Mouse (Mus musculus) hindbrain, embryonic 15.5 days (tissue): ENCODE measurements around the gene Gm5615. TPM values are rescaled to one million over a fixed set of nuclear protein-coding genes. Genes with fewer than 3 reads are reported as not detected.

Source experiments
- ATAC-seq: fragments of 200-750 bp; cut with Nextera tagmentation; 2 replicates; pipeline ENCODE4 v1.8.0; 2017; ENCODE audit warnings: low read depth, moderate number of reproducible peaks, moderate TSS enrichment; ENCODE audit not compliant: low FRiP score
- H3K27ac ChIP-seq: fragments of 300-500 bp; sonication (generic); replicated peaks from 2 replicates; pipeline ENCODE4 v1.5.1; 2015; ENCODE audit warnings: mild to moderate bottlenecking, inconsistent platforms
- H3K27me3 ChIP-seq: fragments of 300-500 bp; sonication (generic); 2 replicates; pipeline ENCODE4 v1.6.1; 2015; ENCODE audit warnings: control low read depth, inconsistent platforms
- H3K36me3 ChIP-seq: fragments of 300-500 bp; sonication (generic); 2 replicates; pipeline ENCODE4 v1.6.1; 2015; ENCODE audit warnings: control low read depth, inconsistent platforms
- H3K4me1 ChIP-seq: fragments of 300-500 bp; sonication (generic); replicated peaks from 2 replicates; pipeline ENCODE4 v1.6.1; 2015; ENCODE audit warnings: control low read depth, inconsistent platforms
- H3K4me2 ChIP-seq: fragments of 300-500 bp; sonication (generic); 2 replicates; pipeline ENCODE4 v1.6.1; 2015; ENCODE audit warnings: moderate library complexity, mild to moderate bottlenecking, inconsistent platforms
- H3K4me3 ChIP-seq: fragments of 300-500 bp; sonication (generic); 2 replicates; pipeline ENCODE4 v1.5.1; 2015; ENCODE audit warnings: mild to moderate bottlenecking, inconsistent platforms
- H3K9ac ChIP-seq: fragments of 300-500 bp; sonication (generic); 2 replicates; pipeline ENCODE4 v1.6.1; 2015; ENCODE audit warnings: inconsistent platforms
- H3K9me3 ChIP-seq: fragments of 300-500 bp; sonication (generic); 2 replicates; pipeline ENCODE4 v1.6.1; 2016; ENCODE audit warnings: control low read depth, inconsistent platforms
- WGBS: fragments of 180-500 bp; shearing (Covaris S2); methylation state at CpG from one replicate; pipeline ENCODE4 v1.1.7; 2015; 5-methylcytosine and 5-hydroxymethylcytosine counted together
- polyA plus RNA-seq: library from polyadenylated mRNA; unstranded; fragments of >200 nt; fragmentation: Nextera tagmentation; extraction: Ambion mirVana; gene quantifications from 2 replicates; pipeline ENCODE4 v1.2.1, GENCODE M21; 2015

Gm5615 gene
- not detected in 2 replicates for polyA plus RNA-seq

DNA sequence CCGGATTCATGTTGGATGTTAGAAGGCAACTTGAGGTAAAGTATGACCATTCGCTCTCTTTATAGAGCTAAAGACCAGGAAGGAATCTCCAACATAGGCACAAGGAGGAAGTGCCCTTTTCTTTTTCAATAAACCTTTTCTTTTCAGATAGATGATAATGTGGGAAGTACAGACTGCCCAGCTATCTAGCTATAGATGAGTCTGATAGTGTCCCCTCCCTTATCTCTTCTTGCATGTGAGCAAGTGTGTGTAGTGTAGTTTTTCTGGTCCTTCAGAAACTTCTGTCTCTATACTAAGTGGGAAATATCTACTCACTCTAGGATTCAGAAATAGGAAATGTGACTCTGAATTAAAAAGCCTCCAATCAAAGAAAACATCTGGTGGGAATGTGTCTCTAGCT is at the start of gene Gm5615:
Gm5615 (minus strand) TSS at position 101 of the 400 bp plus-strand sequence.
- H3K36me3 ChIP-seq = no peaks in the 10 kb centered on the region
- WGBS = 87% methylated on average over 2 of the region's 2 CpGs
- no peak within 1 kb of the TSS for H3K4me3 ChIP-seq
- H3K9ac ChIP-seq = no peak within 1 kb of the TSS
- no peaks in the 10 kb centered on the region for H3K4me1 ChIP-seq
- H3K9me3 ChIP-seq = 0 out of 2 replicates have a peak, but pooled peaks cover 2% of the 10 kb centered on the region
- H3K27me3 ChIP-seq = no peaks in the 10 kb centered on the region
- ATAC-seq = no peak
- H3K27ac ChIP-seq = no peak within 1 kb of the TSS
- H3K4me2 ChIP-seq = no peak within 1 kb of the TSS

- Histone ChIP-seq H3K36me3 (no peaks in the 10 kb centered on the region), H3K27me3 (no peaks in the 10 kb centered on the region), H3K9me3 (peaks cover 3% of the 10 kb centered on the region; the same call in 1 of the 2 replicates), H3K9ac (no peak within 1 kb of the TSS), H3K4me2 (no peak within 1 kb of the TSS), H3K4me1 (no peaks in the 10 kb centered on the region), H3K4me3 (no peak within 1 kb of the TSS), H3K27ac (no peak within 1 kb of the TSS)
- no peak for ATAC-seq
- WGBS = 62% methylated on average over 1 of the region's 1 CpGs
Observed at GRCm38 (mm10) chr9:36582535-36582934, 40.8 kb upstream of the Gm5615 start, which contains the start of gene Gm17689. Gene Gm17689 (minus strand): TSS chr9:36582635.

GRCm38 (mm10) chr9:36504211-36504610 is 37.6 kb downstream of the Gm5615 start:
- H3K36me3 ChIP-seq = no peaks in the 10 kb centered on the region
- no peak overlapping the region for H3K9ac ChIP-seq
- no peak overlapping the region for H3K4me3 ChIP-seq
- no peaks in the 10 kb centered on the region for H3K4me1 ChIP-seq
- no peak overlapping the region for H3K27ac ChIP-seq
- H3K9me3 ChIP-seq = peaks cover 8% of the 10 kb centered on the region; the same call in 1 of the 2 replicates
- H3K27me3 ChIP-seq = no peaks in the 10 kb centered on the region
- WGBS = 85% methylated on average over 5 of the region's 5 CpGs
- ATAC-seq = no peak
- H3K4me2 ChIP-seq = no peak overlapping the region

GRCm38 (mm10) chr9:36495824-36496223 is 45.9 kb downstream of the Gm5615 start:
- Histone ChIP-seq H3K9me3 (peaks cover 5% of the 10 kb centered on the region; the same call in 1 of the 2 replicates), H3K36me3 (no peaks in the 10 kb centered on the region), H3K27ac (no peak overlapping the region), H3K4me2 (no peak overlapping the region), H3K27me3 (no peaks in the 10 kb centered on the region), H3K9ac (no peak overlapping the region), H3K4me1 (no peaks in the 10 kb centered on the region), H3K4me3 (no peak overlapping the region)
- no peak for ATAC-seq
- WGBS = 44% methylated on average over 1 of the region's 1 CpGs

DNA sequence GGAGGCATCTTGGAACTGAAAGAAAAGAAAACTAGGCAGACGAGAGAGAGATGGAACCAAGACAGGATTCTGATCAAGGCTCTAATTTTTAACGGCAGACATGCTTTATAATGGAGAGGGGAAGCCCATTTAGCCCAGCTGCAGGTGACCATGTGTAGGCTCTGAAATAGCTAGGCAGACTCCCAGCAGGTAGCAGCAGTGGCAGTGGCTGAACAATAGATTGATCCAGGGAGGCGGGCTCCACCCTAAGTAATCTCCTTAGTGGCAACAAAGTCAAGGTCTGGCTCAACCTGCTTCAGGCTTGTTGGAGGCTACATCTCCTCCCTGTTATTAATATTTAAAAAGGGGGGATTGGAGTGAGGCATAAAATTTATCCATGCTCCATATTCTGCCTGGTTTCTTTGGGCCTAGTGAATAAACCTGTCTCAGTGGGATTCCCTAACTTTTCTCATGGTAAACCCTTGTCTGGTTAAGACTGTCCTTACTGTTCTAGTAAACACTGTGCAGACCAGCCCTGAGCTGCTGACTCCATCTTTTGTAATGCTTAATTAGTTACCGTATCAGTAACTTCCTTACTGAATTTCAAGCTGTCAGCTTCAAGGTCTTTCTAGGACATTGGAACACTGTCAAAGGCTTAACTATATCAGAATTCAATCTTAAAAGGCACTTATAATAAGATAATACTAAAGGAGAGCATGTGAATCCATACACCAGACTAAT is 47.1 kb downstream of the Gm5615 start:
- H3K4me3 ChIP-seq = no peak overlapping the region
- WGBS = 85% methylated on average over 4 of the region's 4 CpGs
- H3K36me3 ChIP-seq = no peaks in the 10 kb centered on the region
- ATAC-seq = no peak
- no peaks in the 10 kb centered on the region for H3K27me3 ChIP-seq
- H3K27ac ChIP-seq = no peak overlapping the region
- H3K4me1 ChIP-seq = no peaks in the 10 kb centered on the region
- peaks cover 5% of the 10 kb centered on the region; the same call in 1 of the 2 replicates for H3K9me3 ChIP-seq
- H3K9ac ChIP-seq = no peak overlapping the region
- no peak overlapping the region for H3K4me2 ChIP-seq

Other genes with a start within 250 kb of the Gm5615 start
- not detected in 2 replicates for gene Gm7257, start 110.1 kb downstream of the Gm5615 start, polyA plus RNA-seq
- gene Gm9513, start 66.3 kb downstream of the Gm5615 start, polyA plus RNA-seq = not detected in 2 replicates
- gene Gm17689, start 40.7 kb upstream of the Gm5615 start, polyA plus RNA-seq = not detected in 2 replicates
- not detected in 2 replicates for gene A630095E13Rik, start 101.4 kb upstream of the Gm5615 start, polyA plus RNA-seq
- not detected in 2 replicates for gene Acrv1, start 151.3 kb upstream of the Gm5615 start, polyA plus RNA-seq
- 10.2 and 11.5 TPM in 2 replicates for gene Chek1, start 185.1 kb upstream of the Gm5615 start, polyA plus RNA-seq
- gene Stt3a, start 225.7 kb upstream of the Gm5615 start, polyA plus RNA-seq = 92.2 and 102 TPM in 2 replicates